Mouse (Mus musculus): ENCODE data around the gene Tmem178.

The Tmem178 gene

DNA sequence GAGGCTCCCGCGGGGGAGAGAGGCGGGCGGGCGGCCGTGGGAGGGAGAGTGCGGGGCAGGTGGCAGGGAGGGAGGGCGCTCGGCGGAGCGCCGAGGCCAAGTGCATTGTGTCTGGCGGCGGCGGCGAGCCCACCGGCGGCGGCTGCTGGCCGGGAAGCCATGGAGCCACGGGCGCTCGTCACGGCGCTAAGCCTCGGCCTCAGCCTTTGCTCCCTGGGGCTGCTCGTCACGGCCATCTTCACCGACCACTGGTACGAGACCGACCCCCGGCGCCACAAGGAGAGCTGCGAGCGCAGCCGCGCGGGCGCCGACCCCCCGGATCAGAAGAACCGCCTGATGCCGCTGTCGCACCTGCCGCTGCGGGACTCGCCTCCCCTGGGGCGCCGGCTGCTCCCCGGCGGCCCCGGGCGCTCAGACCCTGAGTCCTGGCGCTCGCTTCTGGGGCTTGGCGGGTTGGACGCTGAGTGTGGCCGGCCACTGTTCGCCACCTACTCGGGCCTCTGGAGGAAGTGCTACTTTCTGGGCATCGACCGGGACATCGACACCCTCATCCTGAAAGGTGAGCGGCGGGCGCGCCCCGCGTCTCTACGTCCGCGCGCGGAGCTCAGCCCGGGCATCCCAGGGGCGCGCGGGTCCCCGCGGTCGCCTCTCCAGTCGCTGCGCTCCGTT is at the start of gene Tmem178:
Tmem178 (plus strand) TSS at position 103 of the 669 bp plus-strand sequence.
- DNase-seq (ENCODE audit: low spot score): peak; percentile 26

DNA sequence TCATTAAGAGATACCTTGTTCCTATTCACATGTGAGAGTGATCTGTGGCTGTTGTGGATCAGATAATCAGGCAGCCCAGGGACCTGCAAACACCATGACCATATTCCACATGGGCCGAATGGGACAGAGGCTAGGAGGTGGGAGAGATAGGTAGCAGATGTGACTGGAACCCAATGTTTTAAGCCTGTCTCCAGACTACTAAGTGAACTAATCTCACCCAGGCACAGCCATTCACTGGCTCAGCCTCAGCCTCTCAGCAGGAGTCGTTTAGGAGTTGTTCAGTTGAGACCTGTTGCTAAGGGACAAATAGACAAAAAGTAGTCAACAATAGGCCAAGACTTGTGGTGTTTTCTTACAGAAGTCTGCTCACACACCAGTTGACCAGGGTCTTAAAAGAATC is 48.0 kb upstream of the Tmem178 start:
- no peak for DNase-seq (ENCODE audit: low spot score)

- DNase-seq (ENCODE audit: low spot score): no peak
Measured at GRCm38 (mm10) chr17:80897709-80898440, 46.6 kb upstream of the Tmem178 start.

GRCm38 (mm10) chr17:80899513-80900199 is 44.8 kb upstream of the Tmem178 start:
- DNase-seq (ENCODE audit: low spot score): no peak

DNA sequence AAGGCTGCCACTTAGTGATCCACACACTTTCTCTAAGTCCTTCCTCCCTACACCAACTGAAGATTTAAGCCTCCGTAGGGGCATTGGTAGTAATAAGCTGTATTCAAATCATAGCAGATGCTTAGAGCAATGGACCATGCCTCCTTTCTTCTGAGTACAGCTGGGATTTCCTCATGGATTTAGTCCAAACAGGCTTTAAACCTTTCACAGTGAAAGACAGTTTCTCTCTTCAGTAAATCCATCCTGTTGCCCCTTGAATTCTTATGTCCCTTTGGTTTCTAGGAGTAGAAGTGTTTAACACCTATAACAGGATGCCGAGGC is 44.3 kb upstream of the Tmem178 start:
- no peak for DNase-seq (ENCODE audit: low spot score)

GRCm38 (mm10) chr17:80901885-80902284 is 42.5 kb upstream of the Tmem178 start:
- DNase-seq (ENCODE audit: low spot score): no peak

DNA sequence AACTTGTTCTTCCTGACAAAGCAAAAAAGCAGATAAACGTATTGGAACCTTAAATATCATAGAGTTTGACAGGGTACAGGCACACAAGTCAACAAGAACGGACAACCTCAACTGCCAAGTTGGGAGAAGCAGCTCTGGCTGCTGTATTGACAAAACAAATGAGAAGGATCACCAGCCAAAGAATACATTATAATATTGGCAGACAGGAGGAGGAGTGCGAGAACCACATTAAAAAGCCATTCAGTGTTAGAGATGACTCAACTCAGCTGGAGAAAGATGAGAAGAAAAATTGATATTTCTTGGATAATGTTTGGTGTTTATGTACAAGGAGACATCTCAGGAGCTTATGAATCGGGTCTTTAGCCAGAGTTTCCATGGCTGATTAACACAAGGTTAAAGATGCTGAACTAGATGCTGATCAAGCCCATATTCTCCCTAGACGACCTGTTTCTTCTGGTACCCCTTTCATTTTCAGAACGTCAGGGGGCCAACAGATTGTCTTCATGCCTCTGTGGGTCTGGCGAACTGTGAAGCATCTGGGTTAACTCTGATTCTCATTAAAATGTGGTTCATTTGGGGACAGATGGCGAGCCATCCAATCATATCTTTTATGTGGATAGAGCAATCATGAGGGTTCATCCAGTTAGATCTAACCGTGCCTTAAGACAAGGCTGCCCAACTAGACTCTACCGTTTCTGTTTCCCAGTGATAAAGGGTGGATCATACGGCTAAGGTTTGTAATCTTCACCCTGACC is 41.1 kb upstream of the Tmem178 start:
- DNase-seq (ENCODE audit: low spot score): no peak

DNA sequence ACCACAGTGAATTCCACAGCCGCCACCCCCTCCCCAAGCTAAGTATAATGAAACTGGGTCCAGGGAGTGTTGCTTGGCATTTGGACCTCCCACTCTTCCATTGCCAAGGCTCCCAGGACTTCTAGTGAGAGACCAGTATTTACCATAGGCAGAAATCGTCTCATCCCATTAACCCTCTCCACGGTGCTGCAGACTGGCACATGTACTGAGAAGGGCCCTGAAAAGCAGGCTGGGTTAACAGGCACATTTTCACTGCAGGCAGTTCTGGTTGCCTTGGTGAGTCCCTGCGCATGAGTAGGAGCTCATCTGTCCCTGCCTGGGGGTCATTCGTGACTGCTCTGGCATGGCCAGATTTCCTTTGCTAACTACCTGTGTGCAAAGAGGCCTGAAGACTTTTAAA is 40.4 kb upstream of the Tmem178 start:
- DNase-seq (ENCODE audit: low spot score): no peak

DNA sequence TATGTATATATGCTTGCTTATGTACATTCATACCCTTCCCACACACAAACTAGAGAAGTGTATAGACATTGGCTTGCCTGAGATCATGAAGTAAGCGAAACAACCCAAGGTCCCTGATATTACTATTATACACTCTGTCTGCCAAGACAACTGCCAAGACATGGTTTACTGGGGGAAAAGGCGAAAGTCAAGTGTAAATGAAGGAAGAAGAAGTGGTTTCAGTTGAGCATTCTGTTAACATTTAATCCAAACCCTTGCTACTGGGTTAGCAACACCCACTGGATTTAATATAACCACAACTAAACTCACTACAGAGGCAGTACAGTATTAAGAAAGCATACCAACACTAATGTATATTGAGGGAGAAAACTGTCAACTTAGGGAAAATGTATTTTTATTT is 28.8 kb upstream of the Tmem178 start:
- no peak for DNase-seq (ENCODE audit: low spot score)

DNA sequence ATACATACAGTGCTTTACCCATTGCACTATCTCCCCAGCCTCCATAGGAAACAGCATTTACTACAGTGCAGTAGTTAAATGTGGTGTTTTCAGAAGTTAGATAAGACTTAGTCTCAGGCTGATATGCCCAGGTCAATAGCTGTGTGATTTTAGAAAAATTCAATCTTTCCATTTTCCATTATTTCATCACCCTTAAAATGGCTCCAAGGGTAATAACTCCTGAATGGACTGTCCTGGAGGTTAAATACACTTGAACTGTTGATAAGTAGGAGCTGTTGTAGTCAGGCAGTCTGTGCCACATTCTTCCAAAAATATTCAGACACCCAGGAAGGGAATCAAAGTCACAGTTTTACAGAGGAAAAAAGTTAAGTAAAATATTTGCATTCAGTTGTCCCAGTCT is 25.2 kb upstream of the Tmem178 start:
- no peak for DNase-seq (ENCODE audit: low spot score)

GRCm38 (mm10) chr17:80921286-80922134 is 22.9 kb upstream of the Tmem178 start:
- no peak for DNase-seq (ENCODE audit: low spot score)

- DNase-seq (ENCODE audit: low spot score): no peak
Measured at GRCm38 (mm10) chr17:80925554-80925953, 18.9 kb upstream of the Tmem178 start.

DNA sequence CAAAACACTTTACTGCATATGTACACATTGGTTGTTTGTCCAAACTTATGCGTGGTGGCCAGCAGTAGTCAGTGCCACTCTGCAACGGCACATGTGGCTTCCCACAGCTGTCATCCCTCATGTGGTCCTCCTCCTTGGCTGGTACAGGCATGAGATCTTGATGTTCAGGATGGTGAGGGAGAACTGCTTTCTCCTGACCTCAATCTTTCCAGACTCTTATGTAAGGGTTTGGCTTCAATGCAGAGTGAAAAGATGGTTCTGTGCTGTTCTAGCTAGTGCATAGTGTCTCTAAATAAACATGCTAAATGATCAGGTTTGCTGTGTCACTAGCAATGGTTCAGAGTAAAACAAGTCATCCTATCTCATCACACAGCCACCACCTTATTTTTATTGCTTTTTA is 17.3 kb upstream of the Tmem178 start:
- DNase-seq (ENCODE audit: low spot score): no peak

GRCm38 (mm10) chr17:80932716-80933115 is 11.7 kb upstream of the Tmem178 start:
- DNase-seq (ENCODE audit: low spot score): no peak

DNA sequence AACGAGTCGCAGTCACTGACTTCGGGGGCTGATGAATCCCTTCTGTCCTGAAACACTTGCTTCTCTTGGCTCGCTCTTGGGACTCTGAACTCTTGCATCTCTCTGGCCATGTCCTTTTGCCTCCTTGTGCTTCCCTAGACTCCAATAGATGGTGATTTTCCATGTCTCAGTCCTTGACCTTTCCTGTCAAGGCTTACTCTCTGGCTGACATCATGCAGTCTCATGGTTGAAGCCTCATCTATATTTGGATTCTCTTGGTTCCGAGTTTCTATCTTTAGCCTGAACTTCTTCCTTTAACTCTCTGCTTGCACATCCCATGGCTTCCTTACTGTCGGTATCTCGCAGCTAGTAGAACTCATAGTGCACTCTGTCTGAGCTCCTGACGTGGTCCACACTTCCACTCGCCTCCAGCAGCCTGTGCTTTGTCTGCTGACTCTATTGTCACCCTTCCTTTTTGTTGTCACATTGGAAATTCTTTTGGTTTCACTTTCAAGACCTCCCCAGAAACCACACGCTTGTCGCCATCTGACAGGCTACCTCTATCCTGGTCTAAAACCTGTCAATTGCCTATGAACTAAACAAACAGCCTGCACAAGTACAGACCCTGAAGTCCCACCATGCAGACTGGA is 10.9 kb upstream of the Tmem178 start:
- no peak for DNase-seq (ENCODE audit: low spot score)

DNA sequence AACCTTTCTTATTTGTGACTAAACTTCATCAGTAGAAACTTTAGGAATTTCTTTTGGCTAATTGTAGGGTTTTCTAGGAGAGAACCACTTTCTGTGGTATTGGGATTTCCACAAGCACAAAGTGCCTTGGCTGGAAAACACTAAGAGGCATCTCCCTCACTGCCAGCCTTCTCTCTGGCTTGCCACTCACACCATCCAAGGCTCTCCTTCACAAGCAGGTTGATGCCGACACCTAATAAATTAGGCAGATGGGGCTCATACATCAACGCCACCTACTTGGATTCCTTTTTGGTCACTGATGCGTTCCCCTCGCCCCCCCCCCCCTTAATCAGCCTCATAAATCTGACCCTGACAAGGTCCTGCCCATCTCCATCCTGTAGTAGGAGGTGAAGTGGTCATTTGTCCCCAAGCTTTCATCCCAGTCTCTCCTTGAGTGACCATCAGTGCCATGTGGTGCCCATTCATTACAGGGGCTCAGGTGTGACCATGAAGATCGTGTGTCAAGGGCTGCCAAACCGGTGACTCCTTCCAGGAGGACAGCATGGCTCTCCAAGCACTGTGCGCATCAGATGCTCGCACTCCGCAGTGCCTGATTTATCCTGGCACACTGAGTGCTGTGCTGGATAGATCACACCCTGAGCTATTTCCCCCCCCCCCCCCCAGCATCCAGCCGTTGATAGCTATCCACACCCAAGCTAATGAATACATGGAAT is 8.5 kb upstream of the Tmem178 start:
- DNase-seq (ENCODE audit: low spot score): no peak

- no peak for DNase-seq (ENCODE audit: low spot score)
Measured at GRCm38 (mm10) chr17:80936521-80936920, 7.9 kb upstream of the Tmem178 start.

GRCm38 (mm10) chr17:80939833-80940232 is 4.6 kb upstream of the Tmem178 start:
- no peak for DNase-seq (ENCODE audit: low spot score)

DNA sequence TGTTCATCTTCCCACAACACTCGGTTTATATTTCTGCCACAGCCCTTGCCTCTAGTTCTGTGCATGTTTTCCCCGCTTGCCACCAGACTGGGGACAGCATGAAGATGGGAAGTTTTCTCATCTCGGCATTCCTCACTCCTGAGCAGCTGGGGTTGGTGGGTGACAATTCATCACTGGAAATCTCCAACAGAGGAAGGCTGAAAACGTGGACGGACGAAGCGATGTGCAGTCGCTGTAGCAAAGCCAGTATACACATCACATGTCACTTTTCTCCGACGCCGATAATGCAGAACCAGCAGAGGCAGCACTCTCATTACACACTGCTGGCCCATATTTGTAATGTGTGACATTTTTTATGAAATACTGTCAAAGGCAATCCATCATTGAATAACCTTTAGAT is 2.6 kb upstream of the Tmem178 start:
- no peak for DNase-seq (ENCODE audit: low spot score)

GRCm38 (mm10) chr17:80943835-80944529 is 450 bp upstream of the Tmem178 start:
- DNase-seq (ENCODE audit: low spot score): no peak
